Comparison of ENCODE assay signal across 22 mouse cellular contexts in the genomic region with DNA sequence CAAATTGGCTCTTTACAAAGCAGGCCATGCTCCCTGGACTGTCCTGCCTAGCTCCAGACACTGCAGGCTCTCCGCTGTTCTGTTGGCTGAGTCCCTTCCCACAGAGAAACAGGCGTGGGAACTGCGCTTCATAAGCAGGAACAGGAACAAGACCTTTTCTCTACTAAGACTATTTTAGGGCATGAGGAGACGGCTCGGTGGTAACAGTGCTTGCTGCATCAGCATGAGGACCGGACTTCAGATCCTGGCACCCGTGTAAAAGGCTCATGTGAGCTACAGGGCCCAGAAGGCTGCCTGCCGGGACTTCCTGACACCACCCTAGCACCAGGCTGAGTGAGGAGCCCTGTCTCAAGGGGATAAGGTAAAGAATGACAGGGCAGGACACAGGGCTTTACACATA. TPM values are rescaled to one million over a fixed set of nuclear protein-coding genes. Genes with fewer than 3 reads are reported as not detected.
DNase-seq lines count a peak whose midpoint lies in the region; ATAC-seq and TF ChIP-seq lines count a peak whose summit lies in the region.
"Had no signal": no experiment of that assay in that cellular context is flagged by ENCODE, and none has a peak within 500 bp of the region (broad histone marks: within the 10 kb centered on the region; RNA-seq: fewer than 3 reads in every experiment).

No protein-coding gene starts in this region.

- H3K9ac ChIP-seq in intestine, embryonic 15.5 days, result no peak overlapping the region
- H3K9ac ChIP-seq: heart, embryonic 13.5 days; hindbrain, embryonic 14.5 days had no signal

- WGBS in heart, embryonic 10.5 days, result 88% methylated on average over 8 of the region's 8 CpGs
- WGBS in spleen, adult 2 months, result 84% methylated on average over 8 of the region's 8 CpGs
- 84% methylated on average over 8 of the region's 8 CpGs for WGBS in intestine, embryonic 15.5 days

- no peak for TF ChIP-seq CTCF in spleen, adult 2 months (IDR thresholded peaks at IDR 0.05; ENCODE audit: extremely low read depth, insufficient read depth, insufficient read length, insufficient replicate concordance)

- H3K4me3 ChIP-seq in heart, embryonic 10.5 days, result no peak overlapping the region
- H3K4me3 ChIP-seq in spleen, adult 2 months (ENCODE audit: extremely low read depth, insufficient read depth, insufficient read length), result no peak overlapping the region
- H3K4me3 ChIP-seq in intestine, embryonic 15.5 days (replicated peaks), result no peak overlapping the region
- H3K4me3 ChIP-seq: heart, embryonic 13.5 days; midbrain, embryonic 10.5 days had no signal

- H3K9me3 ChIP-seq in heart, embryonic 10.5 days, result no peaks in the 10 kb centered on the region
- H3K9me3 ChIP-seq in intestine, embryonic 15.5 days, result no peaks in the 10 kb centered on the region
- H3K9me3 ChIP-seq: G1E; heart, embryonic 13.5 days; midbrain, embryonic 10.5 days had no signal

- H3K36me3 ChIP-seq in heart, embryonic 10.5 days, result peaks cover 55% of the 10 kb centered on the region
- peaks cover 5% of the 10 kb centered on the region for H3K36me3 ChIP-seq in spleen, adult 2 months (ENCODE audit: control insufficient read depth, insufficient read depth, low read length)
- H3K36me3 ChIP-seq in intestine, embryonic 15.5 days, result 0 out of 2 replicates have a peak, but pooled peaks cover 10% of the 10 kb centered on the region

- DNase-seq in heart, adult 11 months, result peak; percentile 68
- DNase-seq in heart, embryonic 10.5 days (ENCODE audit: low spot score), result no peak
- DNase-seq in layer of hippocampus, adult 11-12 months (ENCODE audit: low spot score), result peak; percentile 12
- DNase-seq in layer of hippocampus, adult 9-10 months (ENCODE audit: low spot score), result no peak
- DNase-seq in spleen, adult 2 months (ENCODE audit: low read depth in 1 of 2, low spot score in 2 of 2), result no peak
- no peak for DNase-seq in spleen, postnatal 10 days (ENCODE audit: low spot score in 2 of 2)
- no peak for DNase-seq in urinary bladder, postnatal 25 days (ENCODE audit: low spot score)
- DNase-seq: adrenal gland, postnatal 14 days; cerebellum, adult 11-12 months; cerebellum, postnatal 14 days; embryo, embryonic 11 days; lung, adult 2 months; lung, postnatal 4 days; right cerebral cortex, postnatal 4 days; thymus, adult 18-20 months; thymus, postnatal 4 days had no signal

- no peak overlapping the region for H3K4me2 ChIP-seq in intestine, embryonic 15.5 days (replicated peaks)
- H3K4me2 ChIP-seq: heart, embryonic 13.5 days; hindbrain, embryonic 14.5 days had no signal

- ATAC-seq in intestine, embryonic 15.5 days, result no peak
- ATAC-seq: intestine, embryonic 16.5 days had no signal

- no peaks in the 10 kb centered on the region for H3K4me1 ChIP-seq in heart, embryonic 10.5 days
- H3K4me1 ChIP-seq in spleen, adult 2 months (ENCODE audit: control insufficient read depth, insufficient read depth, insufficient read length), result no peaks in the 10 kb centered on the region
- H3K4me1 ChIP-seq in intestine, embryonic 15.5 days (replicated peaks), result no peaks in the 10 kb centered on the region
- H3K4me1 ChIP-seq: heart, embryonic 13.5 days; midbrain, embryonic 10.5 days had no signal

- TF ChIP-seq POLR2A in spleen, adult 2 months (IDR thresholded peaks at IDR 0.05; ENCODE audit: low read depth, low read length), result no peak

- no peak overlapping the region for H3K27ac ChIP-seq in heart, embryonic 10.5 days
- H3K27ac ChIP-seq in spleen, adult 2 months (ENCODE audit: insufficient read depth, low read length), result 0 out of 2 replicates have a peak overlapping the region, but pooled peaks have one; percentile 40
- H3K27ac ChIP-seq in intestine, embryonic 15.5 days, result no peak overlapping the region
- H3K27ac ChIP-seq: heart, embryonic 13.5 days; hindbrain, embryonic 14.5 days; midbrain, embryonic 10.5 days had no signal

- no peaks in the 10 kb centered on the region for H3K27me3 ChIP-seq in heart, embryonic 10.5 days (ENCODE audit: insufficient read depth, poor library complexity, severe bottlenecking)
- no peaks in the 10 kb centered on the region for H3K27me3 ChIP-seq in spleen, adult 2 months (ENCODE audit: control insufficient read depth, insufficient read depth, low read length)
- H3K27me3 ChIP-seq in intestine, embryonic 15.5 days (replicated peaks), result no peaks in the 10 kb centered on the region
- H3K27me3 ChIP-seq: heart, embryonic 13.5 days had no signal

RNA-seq across cellular contexts. Expression of a gene that starts 12.2 kb away (rescaled TPM):
- polyA plus RNA-seq in heart, embryonic 10.5 days (2016; fragmentation: Nextera tagmentation; extraction: Ambion mirVana), result 13.2 and 15.2 TPM in 2 replicates
- 1.9 and 2.5 TPM in 2 replicates for polyA plus RNA-seq in spleen, adult 2 months (2012; rRNA removed)
- 27.5 and 29.7 TPM in 2 replicates for polyA plus RNA-seq in intestine, embryonic 15.5 days (2015; fragmentation: Nextera tagmentation; extraction: Ambion mirVana)

RNA-seq across cellular contexts. Expression of a gene that starts 12.6 kb away (rescaled TPM):
- 14.6 and 18.2 TPM in 2 replicates for polyA plus RNA-seq in heart, embryonic 10.5 days (2016; fragmentation: Nextera tagmentation; extraction: Ambion mirVana)
- polyA plus RNA-seq in spleen, adult 2 months (2012; rRNA removed), result 7.5 and 8.1 TPM in 2 replicates
- 10.9 and 11.4 TPM in 2 replicates for polyA plus RNA-seq in intestine, embryonic 15.5 days (2015; fragmentation: Nextera tagmentation; extraction: Ambion mirVana)

Comparison
In these comparisons a context has a peak if more than half of its experiments do, and no peak if none do; other contexts are left out.
1. DNase-seq: peak in heart, adult 11 months (single experiment) and layer of hippocampus, adult 11-12 months (single experiment); none in heart, embryonic 10.5 days (single experiment), layer of hippocampus, adult 9-10 months (single experiment), spleen, adult 2 months (0 of 2), spleen, postnatal 10 days (0 of 2) and urinary bladder, postnatal 25 days (single experiment).